Mouse (Mus musculus) 3T3-L1 (cell line): ENCODE results near the gene Ndufb10.
A peak's percentile ranks its signal among the peaks of the same experiment; 100 is the strongest.

Experiments
- DNase-seq: peaks from one replicate; pipeline ENCODE4 v3.0.0-alpha.2; 2015; ENCODE audit warnings: low read depth, low spot score

Ndufb10 gene

DNA sequence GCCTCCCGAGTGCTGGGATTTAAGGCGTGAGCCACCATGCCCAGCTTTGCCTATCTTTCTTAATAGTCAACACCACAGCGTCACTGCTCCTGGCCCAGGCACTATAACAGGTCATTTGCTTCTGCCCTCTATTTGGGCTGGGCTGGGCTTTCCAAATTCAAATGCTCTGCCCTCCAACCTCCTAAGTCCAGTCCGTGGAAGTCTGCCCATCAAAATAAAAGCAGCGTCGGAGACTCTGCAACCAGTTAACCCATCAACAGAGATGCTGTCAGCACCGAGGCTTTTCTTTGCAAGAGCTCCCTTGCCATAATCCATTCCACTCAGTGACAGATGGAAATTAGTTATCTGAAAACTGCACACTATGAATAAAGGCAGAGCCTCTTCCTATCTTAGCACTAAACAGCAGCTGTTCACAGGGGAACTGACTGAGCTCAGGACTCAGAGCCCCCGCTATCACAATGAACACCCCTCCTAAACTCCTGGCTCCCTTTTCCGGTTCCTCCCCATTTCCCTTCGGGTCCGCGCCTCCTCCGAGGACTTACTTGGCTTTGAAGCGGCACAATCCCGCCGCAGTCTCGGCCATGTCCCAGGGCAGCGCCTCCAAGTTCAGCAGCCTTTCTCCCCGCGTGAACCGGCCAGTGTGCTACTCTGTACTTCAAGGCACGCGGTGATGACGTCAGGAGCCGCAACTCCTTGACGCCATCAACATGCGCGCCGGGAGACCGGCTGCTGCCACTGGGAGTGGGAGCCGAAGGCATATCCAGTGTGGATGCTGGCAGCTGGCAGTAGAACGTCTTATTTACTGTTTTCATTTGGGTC is 17.1 kb downstream of the Ndufb10 start, which contains the start of gene Tbl3:
TSS of gene Tbl3 (minus strand) at position 679 of the 819 bp plus-strand sequence.
- DNase-seq: peak; percentile 94

DNA sequence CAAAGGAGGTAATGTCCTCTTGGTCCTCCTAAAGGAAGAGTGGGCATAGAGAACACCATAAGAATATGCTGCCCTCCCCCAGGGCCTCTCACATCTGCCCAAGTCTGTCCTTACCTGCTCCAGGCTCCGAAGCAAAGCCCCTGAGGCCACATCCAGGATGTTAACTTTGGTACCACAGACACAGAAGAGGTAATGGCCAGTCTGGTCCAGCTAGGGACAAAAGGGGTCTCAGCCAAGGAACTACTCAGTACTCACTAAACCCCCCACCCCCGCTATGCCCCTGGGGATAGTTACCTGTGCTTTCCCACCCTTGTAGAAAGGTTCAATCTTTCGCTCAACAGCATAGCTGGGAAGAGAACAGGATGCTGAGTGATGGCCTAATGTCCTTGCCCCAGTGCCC is 18.5 kb downstream of the Ndufb10 start:
- no peak for DNase-seq

DNA sequence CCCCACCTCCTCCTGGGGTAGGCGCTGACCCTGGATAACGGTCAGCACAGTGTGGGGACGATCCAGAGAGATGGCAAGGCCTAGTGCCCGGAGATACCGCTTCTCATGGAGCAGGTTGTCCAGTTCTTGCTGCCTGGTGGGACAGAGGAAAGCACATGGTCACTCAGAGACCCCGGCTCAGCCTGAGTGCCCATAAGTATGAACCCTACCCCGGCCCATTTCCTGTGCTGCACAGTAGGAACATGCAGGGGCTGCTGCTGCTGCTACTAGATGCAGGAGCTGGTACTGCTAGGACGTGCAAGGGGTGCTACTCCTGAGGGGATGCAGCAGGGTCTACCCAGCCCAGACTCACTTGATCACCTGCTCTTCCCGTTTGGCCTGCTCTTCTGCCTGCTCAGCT is 23.0 kb downstream of the Ndufb10 start:
- no peak for DNase-seq

DNA sequence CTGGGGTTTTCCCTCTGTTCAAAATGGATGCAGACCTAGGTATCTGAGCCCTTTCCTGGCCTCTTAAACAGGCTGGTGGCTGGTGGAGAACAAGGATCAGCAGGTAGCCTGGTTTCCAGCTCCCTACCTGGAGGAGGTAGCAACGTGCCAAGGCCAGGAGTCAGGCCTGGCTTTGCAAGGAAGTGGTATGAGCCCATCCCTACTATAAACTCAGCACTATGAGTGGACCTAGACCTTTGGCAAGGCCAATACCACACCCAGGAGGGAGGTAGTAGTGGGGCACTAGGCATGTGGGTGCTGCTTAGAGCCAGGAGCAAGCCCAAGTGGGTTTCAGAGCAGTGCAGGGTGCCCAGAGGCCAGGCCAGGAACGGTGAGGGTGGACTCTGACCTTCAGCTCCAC is 24.8 kb downstream of the Ndufb10 start:
- no peak for DNase-seq

DNA sequence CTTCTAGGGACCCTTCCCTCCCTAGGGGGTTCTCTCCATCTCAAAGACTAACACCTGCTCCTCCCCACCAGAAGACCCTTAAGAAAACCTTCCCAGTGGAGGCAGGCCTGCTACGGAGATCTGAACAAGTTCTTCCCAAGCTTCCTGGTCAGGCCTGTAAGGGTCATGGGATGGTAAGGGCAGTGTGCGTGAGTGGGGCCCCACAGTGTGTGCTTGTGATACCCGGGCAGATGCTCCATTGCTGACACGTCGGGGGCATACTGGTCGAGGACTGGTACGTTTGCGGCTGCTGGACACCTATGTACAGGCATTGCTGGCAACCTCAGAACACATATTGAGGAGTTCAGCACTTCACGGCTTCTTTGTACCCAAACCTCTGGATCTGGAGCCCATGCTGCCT is 25.6 kb downstream of the Ndufb10 start:
- DNase-seq: no peak

DNA sequence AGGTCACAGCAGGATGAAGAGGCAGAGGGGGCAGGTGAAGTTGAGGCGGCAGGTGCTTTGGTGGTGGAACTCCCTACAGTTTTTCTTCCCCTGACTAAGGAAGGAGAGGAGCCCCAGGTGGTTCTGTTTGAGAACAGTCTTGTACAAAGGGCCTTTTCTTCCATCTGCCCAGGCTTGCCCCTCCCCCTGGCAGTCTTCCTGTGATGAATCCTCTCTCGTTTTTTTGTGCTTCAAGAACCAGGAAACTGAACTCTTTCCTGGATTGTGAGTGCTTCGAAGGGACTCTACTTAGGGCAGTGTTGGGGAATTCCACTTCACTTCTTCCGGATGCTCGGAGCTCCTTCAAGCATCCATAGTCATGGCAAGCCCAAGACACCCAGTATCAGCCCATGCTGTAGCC is 26.3 kb downstream of the Ndufb10 start:
- DNase-seq: peak; percentile 52

DNA sequence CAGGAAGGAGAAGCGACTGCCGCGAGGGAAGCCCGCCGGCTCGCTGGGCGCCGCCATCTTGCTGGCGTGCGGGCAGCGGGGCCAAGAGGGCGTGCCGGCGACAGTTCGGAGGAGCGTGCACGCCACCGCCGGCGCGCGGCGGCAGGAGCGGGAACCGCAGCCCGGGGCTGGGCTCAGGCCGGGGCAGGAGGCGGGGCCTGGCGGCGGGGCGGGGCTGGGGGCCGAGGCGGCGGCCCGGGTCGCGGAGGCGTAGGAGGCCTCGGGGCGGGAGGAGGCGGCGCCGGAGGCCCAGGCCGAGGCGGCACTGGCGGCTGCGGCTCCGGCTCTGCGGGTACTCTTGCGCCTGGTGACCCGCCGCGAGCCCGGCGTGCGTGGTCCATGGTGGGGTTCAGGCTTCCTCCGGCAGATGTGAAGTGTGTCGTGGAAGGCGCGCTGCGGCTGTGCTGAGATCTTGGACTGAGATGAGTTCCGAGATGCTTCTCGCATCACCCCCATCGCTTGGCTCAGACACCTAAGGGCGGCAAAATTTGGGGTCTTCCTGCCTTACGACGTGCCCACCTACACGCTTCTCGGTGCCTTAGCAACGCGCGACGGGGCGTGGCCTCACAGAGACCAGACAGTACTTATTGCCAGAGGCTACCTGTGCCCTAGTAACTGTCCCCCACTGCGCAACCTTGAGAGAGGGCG is 28.1 kb downstream of the Ndufb10 start, which contains the start of the genes Gfer and Noxo1:
TSS of gene Gfer (minus strand) at position 146 of the 687 bp plus-strand sequence.
TSS of gene Noxo1 (plus strand) at position 224 of the 687 bp plus-strand sequence.
- DNase-seq: peak; percentile 79

DNA sequence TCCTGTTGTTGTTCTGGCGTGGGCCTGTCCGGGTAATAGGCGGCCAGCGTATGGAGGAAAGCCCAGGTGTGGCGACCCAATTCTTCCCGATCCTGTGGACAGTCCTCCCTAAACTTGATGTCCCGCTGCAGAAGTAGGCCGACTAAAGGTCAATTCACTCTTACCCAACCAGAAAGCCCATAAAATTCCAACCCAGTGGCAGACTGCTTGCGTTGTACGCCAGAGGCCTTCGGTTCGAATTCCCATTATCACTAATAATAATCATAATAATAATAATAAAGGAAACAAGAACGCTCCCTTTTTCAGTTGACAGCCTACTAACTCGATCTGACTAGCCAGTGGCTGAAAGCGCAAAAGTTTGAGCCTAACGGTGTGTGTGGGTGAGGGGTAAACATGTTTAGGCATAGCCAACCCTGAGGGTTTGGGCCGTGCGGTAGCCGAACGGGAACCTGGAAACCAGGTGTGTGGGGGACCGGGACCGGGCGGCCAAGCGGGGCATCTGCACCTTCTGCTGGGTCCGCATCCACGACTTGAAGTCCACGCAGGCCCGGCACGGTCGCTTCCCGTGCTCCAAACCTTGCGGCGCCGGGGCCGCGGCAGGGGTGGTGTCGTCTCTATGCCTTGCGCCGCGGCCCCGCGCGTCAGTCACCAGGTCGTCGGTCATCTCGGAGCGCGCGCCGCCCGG is 28.8 kb downstream of the Ndufb10 start:
- no peak for DNase-seq

DNA sequence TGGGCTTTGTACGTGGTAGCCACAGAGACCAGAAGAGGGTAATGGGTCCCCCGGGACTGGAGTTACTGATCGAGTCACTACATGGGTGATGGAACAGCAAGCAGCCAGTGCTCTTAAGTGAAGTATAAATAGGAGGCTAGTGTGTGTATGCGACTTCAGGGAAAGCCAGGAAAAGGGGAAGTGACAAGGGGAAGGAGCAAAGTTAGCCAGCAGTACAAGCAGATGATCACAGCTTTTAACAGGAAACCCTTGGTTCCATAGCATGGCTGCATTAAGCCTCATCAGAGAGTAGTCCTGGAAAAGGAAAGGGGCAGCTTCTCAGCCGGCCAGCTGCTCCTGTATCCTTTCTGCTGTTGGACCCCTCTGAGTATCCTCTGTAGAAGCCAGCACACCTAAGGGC is 31.9 kb downstream of the Ndufb10 start:
- DNase-seq: no peak

DNA sequence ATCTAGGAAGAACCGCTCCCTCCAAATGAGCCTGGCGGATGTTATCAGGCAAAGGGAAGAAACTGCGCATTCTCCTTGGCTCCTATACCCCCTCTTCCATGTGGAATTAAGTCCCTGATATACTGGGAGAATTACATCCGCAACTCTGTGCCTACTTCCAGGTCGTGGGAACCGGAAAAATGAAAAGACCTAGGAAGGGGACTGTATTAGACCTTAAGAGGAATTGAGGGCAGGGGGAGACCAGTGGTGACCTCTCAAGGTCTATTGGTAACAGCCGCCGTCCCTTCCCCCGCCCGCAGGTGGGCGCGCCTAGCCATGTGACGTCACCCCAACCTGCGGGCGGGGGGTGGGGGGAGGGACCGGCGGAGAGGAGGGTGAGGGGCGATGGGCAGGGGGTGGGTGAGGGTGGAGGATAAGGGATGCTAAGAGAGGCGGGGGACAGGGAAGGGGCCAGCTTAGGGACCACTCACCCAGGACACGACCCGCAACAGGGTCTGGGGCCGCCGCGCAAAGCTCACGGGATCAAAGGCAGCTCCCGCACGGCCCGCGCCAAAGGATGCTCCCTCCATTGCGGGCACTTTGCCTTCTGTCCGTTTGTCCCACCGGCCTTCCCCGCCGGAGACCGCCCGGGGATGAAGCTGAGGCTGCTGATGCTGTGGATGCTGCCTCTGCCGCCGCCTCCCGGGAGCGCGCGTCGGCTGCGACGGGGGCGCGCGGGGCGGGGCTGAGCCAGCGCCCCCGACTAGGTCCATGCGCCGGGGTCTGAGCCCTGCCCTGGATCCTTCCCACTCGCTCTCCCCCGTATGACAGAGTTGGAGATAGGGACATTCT is 34.8 kb downstream of the Ndufb10 start, which contains the start of gene Syngr3:
TSS of gene Syngr3 (minus strand) at position 705 of the 831 bp plus-strand sequence.
- no peak for DNase-seq

DNA sequence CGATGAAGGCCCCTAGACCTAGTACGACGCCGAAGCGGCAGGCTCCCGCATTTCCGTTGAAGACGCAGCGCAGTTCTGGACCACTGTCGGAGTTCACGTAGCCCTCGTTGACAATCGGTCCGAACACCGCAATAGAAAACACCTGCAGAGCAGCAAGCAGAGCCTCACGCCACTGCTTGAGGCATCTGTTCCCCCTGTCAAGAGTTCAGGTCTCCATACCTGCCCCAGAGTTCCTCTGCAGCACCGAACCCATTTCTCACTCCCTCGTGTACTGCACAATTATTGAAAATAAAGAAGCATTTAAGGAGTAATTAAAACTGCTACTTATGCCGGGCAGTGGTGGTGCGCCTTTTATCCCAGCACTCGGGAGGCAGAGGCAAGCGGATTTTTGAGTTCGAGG is 36.7 kb downstream of the Ndufb10 start:
- DNase-seq: no peak

DNA sequence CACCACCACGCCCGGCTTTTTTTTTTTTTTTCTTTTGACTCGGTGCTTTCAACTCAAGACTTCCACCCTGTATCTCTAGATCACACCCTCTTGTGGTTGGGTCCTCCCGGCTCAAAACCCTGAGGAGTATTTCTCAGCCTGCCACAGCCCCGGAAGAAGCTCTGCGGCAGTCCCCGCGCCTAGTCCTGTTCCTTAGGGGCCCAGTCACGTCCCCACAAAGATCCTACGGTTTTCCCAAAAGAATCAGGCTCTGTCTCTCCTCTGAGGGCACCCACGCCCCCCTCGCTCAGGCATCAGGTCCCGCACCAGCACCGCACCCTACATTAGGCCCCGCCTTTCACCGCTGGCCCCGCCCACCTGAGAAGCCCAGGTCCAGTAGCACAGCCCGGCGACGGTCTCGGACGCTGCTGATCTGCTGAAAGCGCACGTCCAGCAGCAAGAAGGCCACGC is 37.1 kb downstream of the Ndufb10 start:
- no peak for DNase-seq

DNA sequence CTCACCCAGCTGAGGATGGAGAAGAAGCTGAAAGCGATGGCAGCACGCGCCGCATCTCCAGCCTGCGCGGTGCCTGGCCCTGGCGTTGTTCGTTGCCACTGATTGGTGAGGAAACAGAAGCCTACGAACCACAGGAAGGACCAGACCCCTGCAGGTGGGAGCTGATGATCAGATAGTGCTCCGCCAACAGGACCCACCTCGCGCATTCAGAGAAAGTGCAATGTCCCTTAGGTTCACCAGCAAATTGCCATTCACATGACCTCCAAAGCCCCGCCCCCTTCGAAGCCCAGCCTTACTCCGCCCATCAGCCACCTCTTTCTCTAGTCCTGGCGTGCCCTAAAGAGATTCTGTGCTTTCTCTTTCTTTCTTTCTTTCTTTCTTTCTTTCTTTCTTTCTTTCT is 37.8 kb downstream of the Ndufb10 start:
- DNase-seq: no peak

DNA sequence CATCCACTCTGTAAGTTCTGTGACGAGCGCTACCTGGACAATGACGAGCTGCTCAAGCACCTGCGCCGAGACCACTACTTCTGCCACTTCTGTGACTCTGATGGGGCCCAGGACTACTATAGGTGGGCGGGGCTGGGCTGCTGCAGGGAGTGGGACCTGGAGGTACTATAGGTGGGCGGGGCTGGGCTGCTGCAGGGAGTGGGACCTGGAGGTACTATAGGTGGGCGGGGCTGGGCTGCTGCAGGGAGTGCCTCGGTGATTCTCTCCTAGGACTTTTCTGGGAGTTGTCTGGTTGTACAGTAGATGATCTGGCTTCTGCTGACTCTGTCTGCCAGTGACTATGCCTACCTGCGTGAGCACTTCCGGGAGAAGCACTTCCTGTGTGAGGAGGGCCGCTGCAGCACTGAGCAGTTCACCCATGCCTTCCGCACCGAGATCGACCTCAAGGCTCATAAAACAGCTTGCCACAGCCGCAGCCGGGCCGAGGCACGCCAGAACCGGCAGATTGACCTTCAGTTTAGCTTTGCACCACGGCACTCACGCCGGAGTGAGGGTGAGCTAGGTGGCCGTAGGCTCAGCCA is 46.7 kb downstream of the Ndufb10 start:
- no peak for DNase-seq

DNA sequence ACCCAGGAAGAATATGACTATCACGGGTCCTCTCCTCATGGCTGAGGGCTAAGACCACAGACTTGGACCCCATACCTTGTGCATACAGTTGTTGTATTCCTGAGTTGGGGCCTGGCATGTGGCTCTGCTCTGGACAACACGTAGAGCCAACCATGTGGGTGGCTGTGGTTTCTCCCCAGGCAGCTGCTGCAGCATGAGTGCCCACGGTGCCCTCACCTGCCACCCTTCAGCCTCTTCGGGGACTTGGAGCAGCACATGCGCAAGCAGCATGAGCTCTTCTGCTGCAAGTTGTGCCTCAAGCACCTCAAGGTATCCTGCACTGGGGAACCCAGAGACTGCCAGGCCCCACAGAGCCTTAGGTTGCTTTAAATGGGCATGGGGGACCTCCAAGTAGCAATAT is 47.4 kb downstream of the Ndufb10 start:
- DNase-seq: no peak

DNA sequence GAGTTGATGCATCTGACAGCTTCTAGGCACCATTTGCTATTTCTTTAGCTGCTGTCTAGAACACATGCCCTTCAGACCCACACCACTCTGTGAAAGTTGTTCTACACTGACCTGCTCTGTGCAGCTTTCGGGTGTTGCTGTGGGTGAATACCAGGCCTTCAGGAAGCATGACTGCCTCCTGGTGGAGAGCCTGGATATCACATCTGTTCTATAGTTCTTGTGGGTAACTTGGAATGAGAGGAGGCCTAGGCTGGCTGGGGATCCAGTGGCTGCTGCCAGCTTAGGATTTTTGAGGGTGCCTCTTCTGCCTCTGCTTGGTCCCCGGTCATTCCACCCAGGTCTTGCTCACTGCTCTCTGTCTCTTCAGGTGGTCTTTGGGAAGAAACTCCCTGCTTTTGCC is 48.1 kb downstream of the Ndufb10 start:
- DNase-seq: peak; percentile 91

DNA sequence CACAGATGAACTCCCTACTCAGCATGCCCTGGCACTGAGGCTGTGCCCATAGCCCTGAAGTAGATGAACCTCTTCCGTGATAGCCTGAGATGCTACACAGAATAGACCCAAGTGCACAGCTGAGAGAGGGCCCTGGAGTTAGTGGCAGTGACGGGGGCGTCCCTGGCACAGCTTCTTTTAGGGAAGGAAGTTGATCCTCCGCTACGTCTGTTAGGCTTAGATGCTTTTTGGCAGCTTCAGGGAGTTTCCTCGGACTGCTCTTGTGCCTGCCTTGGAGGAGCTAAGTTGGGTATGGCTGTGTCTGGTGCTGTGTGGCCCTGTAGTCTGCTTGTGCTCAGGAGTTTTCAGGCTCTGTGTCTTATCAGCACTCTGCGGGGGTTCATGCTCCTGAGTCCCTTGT is 50.0 kb downstream of the Ndufb10 start:
- DNase-seq: no peak

DNA sequence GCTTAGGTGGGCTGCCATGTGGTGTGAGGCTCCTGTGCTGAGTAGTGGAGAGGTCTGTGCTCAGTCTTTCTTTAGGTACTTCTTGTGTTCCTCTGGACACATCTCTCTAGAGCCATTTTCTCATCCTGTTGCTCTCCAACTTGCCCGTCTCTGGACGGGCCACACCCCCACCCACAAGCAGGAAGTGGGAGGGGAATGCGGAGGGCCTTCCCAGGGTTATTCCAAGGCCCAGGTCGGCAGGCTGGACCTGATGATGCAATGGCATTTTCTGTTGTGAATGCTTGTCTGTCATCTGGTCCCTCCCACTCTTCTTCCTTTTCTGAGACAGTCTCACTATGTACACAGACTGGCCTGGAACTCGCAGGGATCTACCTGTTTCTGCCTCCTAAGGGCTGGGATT is 52.1 kb downstream of the Ndufb10 start:
- peak; percentile 88 for DNase-seq
